Mouse (Mus musculus) olfactory bulb, adult 2 months (tissue): Measurements from ENCODE around the gene Trim2. TPM values are rescaled to one million over a fixed set of nuclear protein-coding genes. Genes with fewer than 3 reads are reported as not detected.

ENCODE experiments used
- H3K27ac ChIP-seq: fragments of 200-500 bp; 2 replicates; pipeline ENCODE4 v1.5.1; 2012; ENCODE audit warnings: low read depth, low read length; ENCODE audit not compliant: insufficient read depth
- H3K4me1 ChIP-seq: fragments of 200-500 bp; 2 replicates; pipeline ENCODE4 v1.6.1; 2012; ENCODE audit warnings: low read length; ENCODE audit not compliant: control insufficient read depth, insufficient read depth
- H3K4me3 ChIP-seq: fragments of 200-500 bp; 2 replicates; pipeline ENCODE4 v1.5.1; 2012; ENCODE audit warnings: mild to moderate bottlenecking, low read depth, low read length, moderate library complexity; ENCODE audit not compliant: insufficient read depth
- CTCF ChIP-seq: fragments of 200-500 bp; IDR thresholded peaks from 2 replicates; pipeline ENCODE4 v1.5.1; 2012; ENCODE audit warnings: low read depth, mild to moderate bottlenecking, low read length, moderate library complexity; ENCODE audit not compliant: insufficient read depth
- POLR2A ChIP-seq: fragments of 200-500 bp; IDR thresholded peaks from 2 replicates; pipeline ENCODE4 v1.6.1; 2012; ENCODE audit warnings: mild to moderate bottlenecking, low read depth, low read length, moderate library complexity; ENCODE audit not compliant: insufficient read depth
- WGBS: fragments of 180-500 bp; shearing (Covaris S2); methylation state at CpG from one replicate; pipeline ENCODE4 v1.1.7; 2018; 5-methylcytosine and 5-hydroxymethylcytosine counted together
- polyA plus RNA-seq: library from polyadenylated mRNA; stranded (reverse); fragments of >200 nt; gene quantifications from 2 replicates; pipeline ENCODE4 v1.2.4, GENCODE M21; 2012; ENCODE audit warnings: low replicate concordance; ENCODE audit not compliant: missing spikeins, insufficient read depth, insufficient read length

The Trim2 gene
- polyA plus RNA-seq, 1 experiment, result not detected

GRCm38 (mm10) chr3:84330210-84330609 lies 23.5 kb upstream of the Trim2 start:
- Histone ChIP-seq H3K4me3 (no peak overlapping the region), H3K27ac (no peak overlapping the region), H3K4me1 (peaks cover 6% of the 10 kb centered on the region; the same call in 1 of the 2 replicates)
- TF ChIP-seq CTCF (no peak), POLR2A (no peak)
- 86% methylated on average over 2 of the region's 2 CpGs for WGBS

- Histone ChIP-seq H3K4me1 (0 out of 2 replicates have a peak, but pooled peaks cover 3% of the 10 kb centered on the region), H3K27ac (no peak overlapping the region), H3K4me3 (no peak overlapping the region)
- 90% methylated on average over 12 of the region's 12 CpGs for WGBS
- TF ChIP-seq POLR2A (no peak), CTCF (no peak)
These were observed 18.3 kb upstream of the Trim2 start for GRCm38 (mm10) chr3:84324967-84325441.

- Histone ChIP-seq H3K4me1 (0 out of 2 replicates have a peak, but pooled peaks cover 3% of the 10 kb centered on the region), H3K27ac (no peak overlapping the region), H3K4me3 (no peak overlapping the region)
- TF ChIP-seq CTCF (no peak), POLR2A (no peak)
- 35% methylated on average over 3 of the region's 3 CpGs for WGBS
These were observed 17.8 kb upstream of the Trim2 start for GRCm38 (mm10) chr3:84324478-84324877.

- no peak overlapping the region for H3K27ac ChIP-seq
- 42% methylated on average over 6 of the region's 6 CpGs for WGBS
- TF ChIP-seq POLR2A, result no peak
- no peak for TF ChIP-seq CTCF
These were observed 17.3 kb upstream of the Trim2 start for GRCm38 (mm10) chr3:84324000-84324399.

GRCm38 (mm10) chr3:84319504-84319903 lies 12.8 kb upstream of the Trim2 start:
- Histone ChIP-seq H3K4me1 (peaks cover 7% of the 10 kb centered on the region; the same call in 1 of the 2 replicates), H3K4me3 (no peak overlapping the region), H3K27ac (no peak overlapping the region)
- WGBS, result 81% methylated on average over 3 of the region's 3 CpGs
- TF ChIP-seq CTCF (no peak), POLR2A (no peak)

More at GRCm38 (mm10) chr3:84324000-84324399, 17.3 kb upstream of the Trim2 start:
- 0 out of 2 replicates have a peak, but pooled peaks cover 3% of the 10 kb centered on the region for H3K4me1 ChIP-seq
- H3K4me3 ChIP-seq, result no peak overlapping the region

- Histone ChIP-seq H3K4me1 (peaks cover 4% of the 10 kb centered on the region; the same call in 1 of the 2 replicates), H3K4me3 (no peak overlapping the region), H3K27ac (no peak overlapping the region)
- 94% methylated on average over 4 of the region's 4 CpGs for WGBS
- TF ChIP-seq CTCF, result no peak
These were observed 12.2 kb upstream of the Trim2 start for GRCm38 (mm10) chr3:84318865-84319264.

- Histone ChIP-seq H3K4me1 (peaks cover 4% of the 10 kb centered on the region; the same call in 1 of the 2 replicates), H3K27ac (no peak overlapping the region), H3K4me3 (no peak overlapping the region)
- WGBS, result 28% methylated on average over 8 of the region's 8 CpGs
- no peak for TF ChIP-seq POLR2A
- TF ChIP-seq CTCF, result no peak
These were observed 8.0 kb upstream of the Trim2 start for GRCm38 (mm10) chr3:84314651-84315191.

GRCm38 (mm10) chr3:84313801-84314541 lies 7.3 kb upstream of the Trim2 start:
- H3K27ac ChIP-seq, result no peak overlapping the region
- no peak for TF ChIP-seq CTCF
- H3K4me3 ChIP-seq, result no peak overlapping the region
- peaks cover 4% of the 10 kb centered on the region; the same call in 1 of the 2 replicates for H3K4me1 ChIP-seq
- 82% methylated on average over 6 of the region's 6 CpGs for WGBS
